Mouse (Mus musculus) thymus, adult 2 months (tissue): ENCODE measurements around the gene Surf4.

Experiments
- CTCF ChIP-seq: fragments of 200-500 bp; IDR thresholded peaks from 2 replicates; pipeline ENCODE4 v1.5.1; 2012; ENCODE audit warnings: mild to moderate bottlenecking, control low read depth, low read length, moderate library complexity, borderline replicate concordance; ENCODE audit not compliant: control insufficient read depth, poor library complexity, insufficient read depth; ENCODE audit errors: extremely low read depth
- POLR2A ChIP-seq: fragments of 200-500 bp; IDR thresholded peaks from 2 replicates; pipeline ENCODE4 v1.6.1; 2012; ENCODE audit warnings: mild to moderate bottlenecking, low read length, control low read depth, moderate library complexity; ENCODE audit not compliant: control insufficient read depth, poor library complexity, insufficient read depth; ENCODE audit errors: extremely low read depth

DNA sequence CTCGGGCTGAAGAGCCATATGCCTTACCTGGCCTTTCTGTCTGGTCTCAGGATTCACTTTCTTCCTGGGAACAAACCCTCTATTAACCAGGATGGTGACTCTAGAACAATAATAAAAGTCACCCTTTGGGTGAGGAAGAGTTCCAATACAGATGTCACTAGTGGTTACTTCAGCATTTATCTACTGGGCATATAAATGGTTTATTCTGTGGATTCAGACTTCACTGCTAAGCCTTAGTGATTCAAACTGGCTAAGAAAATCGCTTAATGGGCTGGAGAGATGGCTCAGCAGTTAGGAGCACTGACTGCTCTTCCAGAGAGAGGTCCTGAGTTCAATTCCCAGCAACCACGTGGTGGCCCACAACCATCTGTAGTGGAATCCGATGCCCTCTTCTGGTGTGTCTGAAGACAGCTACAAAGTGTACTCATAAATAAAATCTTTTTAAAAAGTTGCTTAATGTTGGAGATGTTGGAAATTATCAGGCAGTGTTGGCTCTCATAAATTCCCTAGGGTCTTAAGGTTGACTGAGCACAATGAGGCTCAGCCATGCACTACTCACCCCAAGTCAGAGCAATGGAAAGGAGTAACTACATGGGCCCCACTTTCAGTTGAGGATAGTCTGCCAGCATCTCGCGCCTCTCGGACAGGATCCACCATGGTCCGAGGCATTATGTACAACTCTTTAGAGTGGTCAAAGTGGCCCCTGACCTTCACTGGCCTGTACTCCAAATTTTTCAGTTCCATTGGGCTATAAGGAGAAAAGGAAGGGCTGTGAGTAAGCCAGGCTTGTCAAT is 19.4 kb downstream of the Surf4 start:
- TF ChIP-seq POLR2A: no peak
- no peak for TF ChIP-seq CTCF
